Mouse (Mus musculus) right cerebral cortex, postnatal 36 days (tissue): Measurements from ENCODE around the gene Efnb1.

ENCODE experiments used
- DNase-seq, 2 experiments: peaks; one replicate each; pipeline ENCODE4 v3.0.0; 2022; ENCODE audit warnings: low spot score in 2 of 2, mixed read lengths in 1 of 2

The Efnb1 gene

DNA sequence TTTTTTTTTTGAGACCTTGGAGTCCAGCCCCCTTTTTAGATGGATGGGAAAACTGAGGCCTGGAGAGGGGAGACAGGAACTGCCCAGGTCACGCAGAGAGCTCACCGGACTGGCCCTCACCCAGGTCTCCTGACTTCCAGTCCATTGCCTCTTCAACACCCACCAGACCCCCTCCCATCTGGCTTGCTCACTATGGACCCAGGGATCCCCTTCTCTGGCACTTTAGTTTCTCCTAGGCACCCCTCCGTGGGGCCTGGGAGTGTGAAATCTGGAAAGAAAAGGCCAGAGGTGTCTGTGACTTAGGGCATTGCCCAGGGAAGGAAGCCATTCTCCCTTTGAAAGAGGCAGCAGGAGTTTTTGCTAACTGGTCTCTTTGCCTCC is 17.3 kb downstream of the Efnb1 start:
- DNase-seq: no peak

- no peak for DNase-seq
Observed at GRCm38 (mm10) chrX:99154358-99154757, 18.4 kb downstream of the Efnb1 start.

DNA sequence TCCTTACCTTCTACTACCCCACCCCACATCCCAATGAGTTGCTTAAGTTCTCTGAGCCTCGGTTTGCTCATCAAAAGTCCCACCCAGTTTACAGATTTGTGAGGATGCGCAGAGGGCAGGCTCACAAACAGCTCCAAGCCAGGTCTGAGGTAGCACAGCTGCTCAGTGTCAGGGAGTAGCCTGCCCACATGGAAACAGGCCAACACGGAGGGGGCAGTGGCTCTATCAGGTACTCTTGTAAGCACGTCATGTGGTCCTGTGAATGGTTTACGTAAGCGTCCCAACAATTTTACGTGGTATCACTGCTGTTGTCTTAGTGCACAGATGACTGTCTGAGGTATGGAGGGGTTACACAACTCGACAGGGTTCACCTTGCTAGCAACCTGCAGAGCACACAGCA is 23.1 kb downstream of the Efnb1 start:
- DNase-seq: no peak

GRCm38 (mm10) chrX:99164111-99164510 is 28.2 kb downstream of the Efnb1 start:
- DNase-seq: no peak

- DNase-seq: no peak
Observed at GRCm38 (mm10) chrX:99164855-99165368, 29.0 kb downstream of the Efnb1 start.

- DNase-seq: no peak
Observed at GRCm38 (mm10) chrX:99167014-99167413, 31.1 kb downstream of the Efnb1 start.

DNA sequence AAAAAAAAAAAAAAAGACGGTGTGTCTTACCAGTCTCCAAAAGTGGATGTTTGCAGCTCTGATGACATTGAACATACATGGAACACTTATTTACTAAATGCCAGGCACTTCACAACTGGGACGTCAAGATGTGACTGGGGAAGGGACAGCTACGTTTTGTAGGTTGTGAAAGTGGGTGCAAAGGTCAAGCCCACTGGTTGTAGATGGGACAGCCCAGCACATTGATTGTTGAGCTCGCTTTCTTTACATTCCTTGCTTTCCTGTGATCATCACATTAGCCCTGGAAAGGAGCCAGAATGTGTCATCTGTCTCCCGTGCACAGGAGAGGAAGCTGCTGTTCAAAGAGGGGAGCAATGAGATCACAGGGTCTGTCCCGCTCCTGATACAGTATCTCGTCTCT is 31.6 kb downstream of the Efnb1 start:
- DNase-seq: no peak

DNA sequence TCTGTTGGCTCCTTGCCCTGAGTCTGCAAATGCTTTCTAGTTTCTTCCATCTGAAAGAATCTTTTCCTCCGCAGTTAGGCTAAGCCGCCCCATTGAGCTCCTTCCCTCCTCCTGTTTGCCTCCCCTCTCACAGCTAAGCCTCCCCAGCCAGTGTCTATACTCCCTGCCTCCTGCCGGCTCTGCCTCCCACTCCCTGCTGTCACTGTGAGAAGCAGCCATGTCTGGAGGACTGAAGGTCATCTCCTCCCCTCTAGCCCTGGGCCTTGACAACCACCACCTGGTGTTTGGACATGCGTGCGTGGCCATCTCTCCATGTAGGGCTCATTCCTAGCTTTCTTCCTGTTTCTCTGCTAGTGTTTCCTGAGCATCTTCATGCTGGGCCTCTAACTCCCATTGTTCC is 36.4 kb downstream of the Efnb1 start:
- no peak for DNase-seq

GRCm38 (mm10) chrX:99185081-99185596 is 49.2 kb downstream of the Efnb1 start:
- no peak for DNase-seq

DNA sequence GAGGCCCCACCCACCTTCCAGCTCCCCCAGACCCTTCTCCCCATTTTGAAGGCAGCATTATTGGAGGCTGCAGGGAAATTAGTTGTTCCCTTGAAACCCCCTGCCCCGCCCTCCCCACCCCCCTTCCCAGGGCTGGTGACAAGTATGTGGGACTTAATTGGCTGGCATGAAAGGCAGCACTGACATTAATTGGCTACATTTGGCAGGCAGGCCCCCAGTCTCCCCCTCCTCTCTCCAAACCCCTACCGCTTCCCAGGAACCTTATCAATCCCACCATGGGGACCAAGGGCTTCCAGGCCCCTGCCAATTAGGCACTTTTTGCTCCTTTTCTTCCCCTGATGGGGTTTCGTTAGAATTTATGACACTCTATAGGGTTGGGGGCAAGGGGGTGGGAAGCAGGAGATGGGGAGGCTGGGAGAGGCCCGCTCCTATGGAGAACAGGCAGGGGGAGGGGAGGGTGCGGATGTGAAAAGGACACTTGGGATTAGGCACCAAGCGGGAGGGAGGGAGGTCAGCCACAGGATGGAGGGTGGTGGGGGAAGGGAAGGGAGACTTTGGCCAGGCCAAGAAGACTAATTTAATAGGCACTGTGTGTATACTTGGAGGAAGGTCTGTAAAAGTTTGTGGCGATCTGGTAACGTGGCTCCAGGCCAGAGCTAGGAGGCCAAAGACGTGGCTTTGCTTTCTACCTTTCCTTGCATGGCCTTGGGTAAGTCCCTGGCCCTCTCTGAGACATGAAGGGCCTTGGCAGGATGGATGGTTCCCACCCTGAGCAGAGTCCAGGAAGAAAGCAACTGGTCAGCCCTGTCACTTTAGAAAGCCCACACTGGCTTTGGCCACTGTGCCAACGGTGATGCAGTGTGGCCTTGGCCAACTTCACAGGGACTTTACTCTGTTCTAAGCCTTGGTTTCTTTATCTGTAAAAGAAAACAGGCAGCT is 50.8 kb downstream of the Efnb1 start:
- DNase-seq: no peak

GRCm38 (mm10) chrX:99191441-99192087 is 55.6 kb downstream of the Efnb1 start:
- no peak for DNase-seq

DNA sequence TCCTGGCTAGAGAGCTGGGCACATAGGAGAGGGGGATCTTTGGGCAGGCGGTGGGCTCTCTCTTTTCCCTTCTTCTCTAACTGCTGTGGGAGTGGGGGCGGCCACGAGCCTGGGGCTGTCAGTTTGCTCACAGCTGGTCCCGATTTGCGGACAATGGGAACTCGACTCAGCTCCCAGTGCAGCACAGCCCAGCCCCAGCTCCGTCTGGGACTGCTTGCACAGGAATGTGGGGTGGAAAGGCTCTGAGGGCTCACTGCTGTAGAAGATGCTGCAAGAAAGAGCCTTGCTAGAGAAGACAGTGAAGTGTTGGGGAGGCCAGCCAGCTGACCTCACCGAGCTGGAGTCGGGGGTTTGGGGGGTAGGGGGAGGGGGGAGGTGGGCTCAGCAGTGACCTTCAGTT is 61.0 kb downstream of the Efnb1 start:
- DNase-seq: no peak

- DNase-seq: no peak
Observed at GRCm38 (mm10) chrX:99198532-99198931, 62.6 kb downstream of the Efnb1 start.
